Mouse (Mus musculus) lung, embryonic 15.5 days (tissue): Measurements from ENCODE around the gene Zcchc14. TPM values are rescaled to one million over a fixed set of nuclear protein-coding genes. Genes with fewer than 3 reads are reported as not detected.

Experiments
- ATAC-seq: fragments of 200-750 bp; cut with Nextera tagmentation; 2 replicates; pipeline ENCODE4 v1.8.0; 2017; ENCODE audit warnings: moderate number of reproducible peaks, borderline replicate concordance; ENCODE audit not compliant: low FRiP score, low TSS enrichment; ENCODE audit errors: extremely low read depth
- H3K27ac ChIP-seq: fragments of 300-500 bp; sonication (generic); 2 replicates; pipeline ENCODE4 v1.5.1; 2015; ENCODE audit warnings: moderate library complexity, mild to moderate bottlenecking, inconsistent platforms
- H3K27me3 ChIP-seq: fragments of 300-500 bp; sonication (generic); 2 replicates; pipeline ENCODE4 v1.6.1; 2015; ENCODE audit warnings: inconsistent platforms
- H3K36me3 ChIP-seq: fragments of 300-500 bp; sonication (generic); 2 replicates; pipeline ENCODE4 v1.6.1; 2015; ENCODE audit warnings: inconsistent platforms
- H3K4me1 ChIP-seq: fragments of 300-500 bp; sonication (generic); 2 replicates; pipeline ENCODE4 v1.6.1; 2015; ENCODE audit warnings: inconsistent platforms
- H3K4me2 ChIP-seq: fragments of 300-500 bp; sonication (generic); 2 replicates; pipeline ENCODE4 v1.6.1; 2015; ENCODE audit warnings: inconsistent platforms, mild to moderate bottlenecking, moderate library complexity
- H3K4me3 ChIP-seq: fragments of 300-500 bp; sonication (generic); 2 replicates; pipeline ENCODE4 v1.5.1; 2015; ENCODE audit warnings: mild to moderate bottlenecking, inconsistent platforms
- H3K9ac ChIP-seq: fragments of 300-500 bp; sonication (generic); 2 replicates; pipeline ENCODE4 v1.6.1; 2015; ENCODE audit warnings: inconsistent platforms
- H3K9me3 ChIP-seq: fragments of 300-500 bp; sonication (generic); 2 replicates; pipeline ENCODE4 v1.6.1; 2016; ENCODE audit warnings: inconsistent platforms
- WGBS: fragments of 180-500 bp; shearing (Covaris S2); methylation state at CpG from one replicate; pipeline ENCODE4 v1.1.7; 2015; 5-methylcytosine and 5-hydroxymethylcytosine counted together
- polyA plus RNA-seq: library from polyadenylated mRNA; unstranded; fragments of >200 nt; fragmentation: Nextera tagmentation; extraction: Ambion mirVana; gene quantifications from 2 replicates; pipeline ENCODE4 v1.2.1, GENCODE M21; 2015

The Zcchc14 gene
- polyA plus RNA-seq, 1 experiment from 2014 or later = 14.2 TPM

DNA sequence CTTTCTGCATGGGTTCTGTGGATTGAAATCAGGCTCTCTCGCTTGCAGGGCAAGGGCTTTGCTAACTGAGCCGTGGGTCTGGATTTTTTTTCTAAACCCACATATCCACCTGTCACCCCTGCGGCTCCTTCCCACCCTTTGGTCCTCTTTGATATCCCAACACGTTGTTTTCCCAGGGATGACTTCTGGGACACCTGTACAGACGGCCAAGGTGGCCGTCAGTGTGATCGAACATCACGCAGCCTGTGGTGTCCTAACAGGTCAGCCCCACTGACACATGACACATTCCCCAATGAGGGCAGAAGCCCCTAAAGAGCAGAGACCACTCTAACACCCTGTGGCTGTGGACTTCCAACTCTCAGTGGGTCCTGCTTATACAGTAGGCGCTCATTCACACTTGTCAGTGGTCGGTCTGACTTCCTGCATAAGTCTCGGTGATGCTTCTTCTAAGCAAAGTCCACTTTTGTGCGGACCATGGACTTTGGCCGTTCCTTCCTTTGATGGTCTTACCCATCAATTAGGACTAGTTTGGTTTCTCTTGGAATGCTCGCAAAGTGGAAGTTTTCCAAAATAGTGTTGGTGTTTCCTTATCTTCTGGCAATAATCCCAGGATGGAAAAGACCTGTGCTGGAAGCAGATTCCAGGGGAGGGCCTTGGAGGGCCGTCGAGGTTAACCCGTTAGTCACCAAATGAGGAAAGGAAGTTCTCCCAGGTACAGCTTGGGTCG lies 9.1 kb upstream of the Zcchc14 start:
- Histone ChIP-seq H3K4me1 (peaks cover 30% of the 10 kb centered on the region), H3K27ac (no peak overlapping the region), H3K4me2 (no peak overlapping the region), H3K9me3 (no peaks in the 10 kb centered on the region), H3K36me3 (no peaks in the 10 kb centered on the region), H3K27me3 (no peaks in the 10 kb centered on the region), H3K9ac (no peak overlapping the region), H3K4me3 (no peak overlapping the region)
- WGBS = 50% methylated on average over 18 of the region's 18 CpGs
- no peak for ATAC-seq

DNA sequence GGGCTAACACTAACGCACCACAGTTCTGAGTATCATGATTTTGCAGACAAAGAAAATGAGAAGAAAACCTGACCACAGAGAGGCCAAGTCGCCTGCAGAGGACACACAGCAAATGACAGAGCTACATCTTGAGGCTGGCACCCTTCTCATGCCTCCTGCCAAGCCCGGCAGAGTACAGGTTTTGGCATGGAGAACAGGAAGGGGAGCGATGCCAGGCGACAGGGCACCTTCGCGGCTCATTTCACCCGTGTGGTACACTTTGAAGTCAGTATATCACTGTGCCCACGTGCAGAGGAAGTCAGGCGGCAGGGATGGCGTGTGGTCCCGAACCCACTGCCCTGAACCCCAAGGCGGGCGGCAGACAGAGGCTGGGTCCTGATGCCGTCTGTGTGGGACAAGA lies 7.9 kb upstream of the Zcchc14 start:
- Histone ChIP-seq H3K9me3 (no peaks in the 10 kb centered on the region), H3K27me3 (no peaks in the 10 kb centered on the region), H3K4me1 (peaks cover 26% of the 10 kb centered on the region), H3K4me3 (no peak overlapping the region), H3K9ac (no peak overlapping the region), H3K36me3 (no peaks in the 10 kb centered on the region), H3K4me2 (no peak overlapping the region), H3K27ac (no peak overlapping the region)
- no peak for ATAC-seq
- WGBS = 68% methylated on average over 15 of the region's 15 CpGs

DNA sequence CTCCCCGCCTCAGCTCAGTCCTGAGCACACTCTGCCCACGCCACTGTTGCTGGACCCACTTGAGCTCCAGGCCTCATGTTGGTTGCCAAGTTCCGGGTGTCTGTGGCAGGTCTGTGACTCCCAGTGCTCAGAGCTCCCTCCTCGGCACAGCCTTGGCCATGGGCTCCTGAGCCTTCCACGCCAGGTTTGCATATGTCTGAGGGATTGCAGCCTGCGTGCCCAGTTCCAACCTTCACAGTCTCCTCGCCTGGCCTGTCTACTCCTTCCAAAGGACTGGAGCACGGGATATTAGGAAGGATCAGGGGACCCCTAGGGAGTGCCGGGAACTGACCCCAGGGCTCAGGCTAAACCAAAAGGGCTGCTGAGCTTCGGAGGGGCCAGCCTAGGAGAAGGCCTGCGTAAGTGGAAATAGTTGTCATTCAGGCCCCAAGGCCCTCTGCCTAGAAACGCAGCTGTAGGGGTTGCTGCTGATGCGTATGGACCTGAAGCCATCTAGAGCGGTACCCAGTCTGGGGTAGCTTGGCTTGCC lies 2.3 kb upstream of the Zcchc14 start:
- Histone ChIP-seq H3K4me2 (no peak overlapping the region), H3K36me3 (no peaks in the 10 kb centered on the region), H3K4me1 (peaks cover 31% of the 10 kb centered on the region), H3K9me3 (no peaks in the 10 kb centered on the region), H3K27me3 (no peaks in the 10 kb centered on the region), H3K27ac (no peak overlapping the region), H3K4me3 (no peak overlapping the region), H3K9ac (no peak overlapping the region)
- 78% methylated on average over 14 of the region's 14 CpGs for WGBS
- no peak for ATAC-seq

DNA sequence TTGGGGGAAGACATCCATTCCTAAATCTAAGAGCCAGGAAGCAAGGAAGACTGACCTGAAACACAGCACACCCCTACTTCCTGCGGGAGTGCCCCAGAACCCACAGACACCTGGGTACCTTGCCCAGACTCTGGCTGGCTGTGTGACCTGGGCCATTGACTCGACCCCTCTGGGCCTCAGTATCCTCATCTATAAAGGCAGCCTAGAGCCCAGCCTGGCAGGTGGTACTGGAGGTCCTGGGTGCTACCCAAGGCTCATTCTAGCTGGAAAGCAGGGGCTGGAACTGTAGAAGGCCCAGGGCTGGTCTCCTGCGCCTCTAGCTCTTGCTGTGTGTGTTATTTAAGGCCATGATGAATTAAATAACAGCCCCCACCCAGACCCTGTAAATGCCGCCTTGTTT lies 1.4 kb upstream of the Zcchc14 start:
- Histone ChIP-seq H3K9me3 (no peaks in the 10 kb centered on the region), H3K4me1 (peaks cover 38% of the 10 kb centered on the region), H3K36me3 (no peaks in the 10 kb centered on the region), H3K4me2 (peak overlapping the region; percentile 91), H3K27me3 (no peaks in the 10 kb centered on the region), H3K9ac (0 out of 2 replicates have a peak overlapping the region, but pooled peaks have one; percentile 66), H3K27ac (no peak overlapping the region), H3K4me3 (peak overlapping the region; percentile 80)
- WGBS = 79% methylated on average over 4 of the region's 4 CpGs
- ATAC-seq = no peak

DNA sequence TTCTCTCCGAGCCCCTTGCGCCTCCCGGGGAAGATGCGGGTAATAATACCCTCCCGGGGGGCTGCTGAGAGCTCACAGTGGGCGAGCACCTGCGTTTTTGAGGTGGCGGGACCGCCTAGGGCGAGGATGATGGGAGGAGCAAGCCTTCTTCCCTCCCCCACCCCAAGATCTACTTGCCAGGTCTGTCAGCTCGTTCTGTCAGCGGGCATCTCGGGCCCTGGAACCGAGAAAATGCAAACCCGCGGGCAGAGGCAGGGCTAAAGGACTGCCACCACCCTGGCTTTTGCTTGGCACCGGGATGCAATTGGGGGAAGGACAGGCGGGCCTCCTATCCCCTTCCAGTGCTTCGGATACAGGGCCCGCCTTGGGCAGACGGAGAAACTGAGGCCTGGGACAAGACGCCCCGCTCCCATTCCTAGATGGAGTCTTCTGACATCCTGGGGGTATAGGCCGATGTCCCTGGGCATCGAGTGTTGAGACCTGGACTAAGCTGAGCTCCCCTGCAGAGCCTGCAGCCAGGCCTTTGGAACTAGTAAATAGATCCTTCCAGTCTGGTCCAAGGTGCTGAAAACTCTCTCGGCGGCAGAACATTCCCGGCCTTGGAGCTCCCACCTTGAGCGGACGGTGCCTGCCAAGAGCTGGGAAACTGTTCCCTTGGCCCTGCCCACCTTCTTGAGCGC lies 779 bp upstream of the Zcchc14 start:
- no peaks in the 10 kb centered on the region for H3K36me3 ChIP-seq
- H3K4me2 ChIP-seq = peak overlapping the region; percentile 91
- no peaks in the 10 kb centered on the region for H3K27me3 ChIP-seq
- peak overlapping the region; percentile 90 for H3K27ac ChIP-seq
- peak overlapping the region; percentile 80 for H3K4me3 ChIP-seq
- H3K9ac ChIP-seq = peak overlapping the region; percentile 66
- no peaks in the 10 kb centered on the region for H3K9me3 ChIP-seq
- H3K4me1 ChIP-seq = peaks cover 45% of the 10 kb centered on the region
- 3% methylated on average over 31 of the region's 31 CpGs for WGBS
- 0 out of 2 replicates have a peak, but pooled peaks have one; percentile 1 for ATAC-seq

DNA sequence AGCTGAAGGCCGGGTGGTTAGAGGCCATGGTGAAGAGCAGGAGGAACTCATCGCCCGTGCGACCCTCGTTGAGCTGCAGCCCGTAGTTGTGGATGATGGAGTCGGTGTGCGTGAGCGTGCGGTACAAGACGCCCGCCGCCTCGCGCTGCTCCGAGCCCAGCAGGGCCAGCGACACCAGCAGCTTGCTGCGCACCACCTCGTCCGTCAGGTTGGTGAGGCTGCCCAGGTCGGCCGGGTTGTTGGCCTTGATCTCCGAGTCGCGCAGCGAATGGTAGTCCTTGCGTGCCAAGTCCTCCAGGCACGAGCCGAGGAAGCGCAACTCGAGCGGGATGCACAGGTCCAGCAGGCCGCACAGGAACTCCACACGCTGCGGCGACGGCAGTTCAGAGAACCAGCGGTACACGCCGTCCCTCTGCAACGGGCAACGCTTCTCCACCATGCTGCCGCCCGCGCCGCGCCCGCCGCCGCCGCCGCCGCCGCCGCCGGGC lies 783 bp downstream of the Zcchc14 start:
- Histone ChIP-seq H3K9me3 (no peaks in the 10 kb centered on the region), H3K27me3 (no peaks in the 10 kb centered on the region), H3K36me3 (no peaks in the 10 kb centered on the region), H3K4me3 (peak overlapping the region; percentile 60), H3K4me2 (peak overlapping the region; percentile 88), H3K9ac (peak overlapping the region; percentile 54), H3K27ac (peak overlapping the region; percentile 20; the same call in 1 of the 2 replicates), H3K4me1 (peaks cover 54% of the 10 kb centered on the region)
- no peak for ATAC-seq
- under 1% methylated on average over 42 of the region's 56 CpGs for WGBS

DNA sequence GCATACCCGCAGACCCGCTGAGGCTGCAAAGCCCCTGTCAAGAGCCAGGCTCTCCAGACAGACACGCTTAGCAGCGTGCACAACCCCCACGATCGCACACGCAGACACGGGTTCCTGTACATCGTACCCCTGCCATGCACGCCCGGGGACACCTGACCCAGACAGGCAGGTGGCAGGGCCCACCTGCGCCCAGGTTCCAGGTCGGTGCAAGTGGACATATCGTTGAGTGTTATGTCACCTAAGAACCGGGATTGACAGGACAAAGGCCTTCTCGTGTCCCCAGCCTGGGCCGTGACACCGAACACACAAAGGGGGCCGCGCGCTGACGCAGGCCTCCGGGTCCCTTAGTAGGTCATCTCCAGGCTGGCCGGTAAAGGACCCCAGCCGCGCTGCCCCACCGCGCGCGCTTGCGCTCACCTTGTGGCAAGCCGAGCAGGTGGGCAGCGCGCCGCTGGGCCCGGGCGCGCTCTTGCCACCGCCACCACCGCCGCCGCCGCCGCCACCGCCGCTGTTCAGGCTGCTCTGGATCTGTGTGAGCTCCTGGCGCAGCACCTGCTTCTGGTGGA lies 1.3 kb downstream of the Zcchc14 start:
- H3K4me2 ChIP-seq = peak overlapping the region; percentile 88

DNA sequence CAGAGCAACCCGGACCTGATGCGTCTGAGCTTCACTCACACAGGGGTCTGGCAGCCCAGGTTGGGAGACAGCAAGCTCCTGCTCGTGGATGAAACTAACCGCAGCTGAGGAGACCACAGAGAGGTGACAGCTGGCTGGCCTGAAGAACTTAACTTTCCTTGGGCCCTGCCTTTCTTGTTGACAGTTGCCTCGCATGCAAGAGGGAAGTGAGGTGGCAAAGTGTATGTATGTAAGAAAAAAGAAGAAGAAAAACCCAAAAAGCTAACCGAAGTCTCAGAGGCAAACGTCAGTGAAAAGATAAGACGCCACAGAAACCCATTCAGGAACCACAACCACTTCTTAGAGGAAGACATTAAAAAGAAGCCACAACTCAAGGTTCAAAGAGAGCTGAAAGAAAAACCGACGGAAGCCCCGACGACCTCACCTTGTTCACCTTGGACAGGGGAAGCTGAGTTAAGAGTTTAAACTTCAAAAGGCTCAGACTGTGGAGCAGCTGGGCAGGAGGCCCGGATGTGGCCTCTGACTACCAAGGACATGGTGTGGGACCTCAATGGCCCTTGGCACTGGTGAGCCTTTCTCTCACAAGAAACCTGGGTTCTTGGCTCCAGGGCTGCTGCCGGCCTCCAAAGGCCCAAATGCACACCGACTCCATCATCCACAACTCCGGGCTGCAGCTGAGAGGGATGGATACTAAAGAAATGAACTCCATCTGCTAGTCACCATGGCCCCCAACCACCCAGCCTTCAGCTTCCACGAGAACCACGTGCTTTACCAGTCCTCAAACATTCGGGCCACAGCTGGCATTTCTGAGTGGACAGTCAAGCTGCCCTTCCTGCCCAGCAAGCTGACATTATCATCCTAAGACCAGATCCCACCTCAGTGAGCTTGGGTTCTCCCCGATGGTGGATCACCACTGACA lies 2.1 kb downstream of the Zcchc14 start:
- Histone ChIP-seq H3K9ac (peak overlapping the region; percentile 54), H3K4me1 (peaks cover 52% of the 10 kb centered on the region), H3K9me3 (no peaks in the 10 kb centered on the region), H3K4me2 (peak overlapping the region; percentile 88), H3K4me3 (peak overlapping the region; percentile 60), H3K27me3 (no peaks in the 10 kb centered on the region), H3K36me3 (no peaks in the 10 kb centered on the region), H3K27ac (no peak overlapping the region)
- WGBS = 45% methylated on average over 20 of the region's 20 CpGs
- no peak for ATAC-seq

More for the DNA sequence above, 1.3 kb downstream of the Zcchc14 start:
- Histone ChIP-seq H3K4me3 (peak overlapping the region; percentile 60), H3K9ac (peak overlapping the region; percentile 54), H3K9me3 (no peaks in the 10 kb centered on the region), H3K4me1 (peaks cover 52% of the 10 kb centered on the region), H3K27ac (peak overlapping the region; percentile 20; the same call in 1 of the 2 replicates), H3K36me3 (no peaks in the 10 kb centered on the region), H3K27me3 (no peaks in the 10 kb centered on the region)
- 6% methylated on average over 47 of the region's 47 CpGs for WGBS
- ATAC-seq = no peak

DNA sequence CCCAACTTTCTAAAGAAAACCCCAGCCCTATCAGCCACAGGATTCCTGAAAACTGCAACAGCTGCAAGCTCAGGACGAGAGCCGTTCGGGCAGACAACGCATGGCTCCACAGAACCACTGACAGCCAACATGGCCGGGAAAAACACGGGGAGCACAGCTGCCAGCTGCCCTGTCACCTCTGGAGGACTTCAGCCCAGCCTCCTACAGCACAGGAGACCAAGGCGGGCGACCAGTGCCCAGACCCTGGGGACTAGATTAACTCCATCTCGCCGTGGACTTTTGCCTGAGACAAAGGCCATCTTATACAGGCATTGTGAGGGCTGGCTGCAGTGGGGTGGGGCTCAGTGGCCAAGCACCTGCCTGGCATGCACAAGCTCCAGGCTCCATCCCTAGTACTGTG lies 2.8 kb downstream of the Zcchc14 start:
- Histone ChIP-seq H3K4me2 (peak overlapping the region; percentile 88), H3K36me3 (no peaks in the 10 kb centered on the region), H3K4me3 (peak overlapping the region; percentile 60), H3K9ac (peak overlapping the region; percentile 2; the same call in 1 of the 2 replicates), H3K27me3 (no peaks in the 10 kb centered on the region), H3K9me3 (no peaks in the 10 kb centered on the region), H3K4me1 (peaks cover 56% of the 10 kb centered on the region), H3K27ac (no peak overlapping the region)
- 42% methylated on average over 10 of the region's 10 CpGs for WGBS
- ATAC-seq = no peak

DNA sequence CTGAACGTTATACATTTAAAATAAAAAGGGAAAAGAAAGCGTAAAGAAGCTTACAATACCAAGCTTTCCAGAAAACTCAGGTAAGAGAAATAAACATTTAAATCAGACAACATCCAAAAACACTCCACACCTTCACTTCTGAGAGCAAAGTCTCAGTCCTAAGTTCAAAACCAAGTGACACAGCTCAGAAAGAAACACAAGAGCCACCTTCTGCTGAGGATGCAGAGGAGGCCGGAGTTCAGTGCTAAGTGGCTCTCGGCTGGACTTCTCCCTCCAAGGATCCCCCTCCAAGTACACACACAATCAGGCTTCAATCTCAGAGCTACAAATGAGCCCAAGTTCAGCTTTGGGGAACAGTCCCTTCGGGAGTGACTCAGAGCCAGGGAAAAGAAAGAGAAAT lies 3.3 kb downstream of the Zcchc14 start:
- Histone ChIP-seq H3K4me2 (peak overlapping the region; percentile 88), H3K36me3 (no peaks in the 10 kb centered on the region), H3K4me1 (peaks cover 60% of the 10 kb centered on the region), H3K4me3 (0 out of 2 replicates have a peak overlapping the region, but pooled peaks have one; percentile 60), H3K9ac (peak overlapping the region; percentile 2; the same call in 1 of the 2 replicates), H3K27ac (no peak overlapping the region), H3K9me3 (no peaks in the 10 kb centered on the region), H3K27me3 (no peaks in the 10 kb centered on the region)
- no peak for ATAC-seq
- 56% methylated on average over 5 of the region's 5 CpGs for WGBS

DNA sequence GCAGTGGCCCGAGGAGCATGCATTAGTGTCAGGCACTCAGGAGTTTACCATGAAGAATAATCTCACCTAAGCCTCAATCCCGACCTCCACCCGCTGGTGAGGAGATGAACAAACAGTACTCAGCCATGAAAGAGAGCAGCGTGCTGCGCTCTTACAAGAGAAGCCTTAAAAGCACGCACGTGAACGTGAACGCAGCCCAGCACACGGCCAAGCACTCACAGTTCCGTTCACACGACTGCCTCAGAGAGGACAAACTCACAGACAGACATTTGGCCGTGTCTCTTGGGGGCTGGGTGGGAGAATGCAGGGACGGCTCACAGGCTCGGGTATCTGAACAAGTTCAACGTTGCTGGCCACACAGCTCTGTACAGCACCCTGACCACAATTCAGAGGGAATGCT lies 4.2 kb downstream of the Zcchc14 start:
- no peak for ATAC-seq
- Histone ChIP-seq H3K4me3 (no peak overlapping the region), H3K36me3 (no peaks in the 10 kb centered on the region), H3K4me2 (no peak overlapping the region), H3K27me3 (no peaks in the 10 kb centered on the region), H3K4me1 (peaks cover 58% of the 10 kb centered on the region), H3K27ac (no peak overlapping the region), H3K9me3 (no peaks in the 10 kb centered on the region), H3K9ac (no peak overlapping the region)
- 44% methylated on average over 16 of the region's 16 CpGs for WGBS
